Mouse (Mus musculus): ENCODE data around the gene A930033H14Rik. TPM values are rescaled to one million over a fixed set of nuclear protein-coding genes. Genes with fewer than 3 reads are reported as not detected.

The A930033H14Rik gene
- polyA plus RNA-seq, 1 experiment = not detected

DNA sequence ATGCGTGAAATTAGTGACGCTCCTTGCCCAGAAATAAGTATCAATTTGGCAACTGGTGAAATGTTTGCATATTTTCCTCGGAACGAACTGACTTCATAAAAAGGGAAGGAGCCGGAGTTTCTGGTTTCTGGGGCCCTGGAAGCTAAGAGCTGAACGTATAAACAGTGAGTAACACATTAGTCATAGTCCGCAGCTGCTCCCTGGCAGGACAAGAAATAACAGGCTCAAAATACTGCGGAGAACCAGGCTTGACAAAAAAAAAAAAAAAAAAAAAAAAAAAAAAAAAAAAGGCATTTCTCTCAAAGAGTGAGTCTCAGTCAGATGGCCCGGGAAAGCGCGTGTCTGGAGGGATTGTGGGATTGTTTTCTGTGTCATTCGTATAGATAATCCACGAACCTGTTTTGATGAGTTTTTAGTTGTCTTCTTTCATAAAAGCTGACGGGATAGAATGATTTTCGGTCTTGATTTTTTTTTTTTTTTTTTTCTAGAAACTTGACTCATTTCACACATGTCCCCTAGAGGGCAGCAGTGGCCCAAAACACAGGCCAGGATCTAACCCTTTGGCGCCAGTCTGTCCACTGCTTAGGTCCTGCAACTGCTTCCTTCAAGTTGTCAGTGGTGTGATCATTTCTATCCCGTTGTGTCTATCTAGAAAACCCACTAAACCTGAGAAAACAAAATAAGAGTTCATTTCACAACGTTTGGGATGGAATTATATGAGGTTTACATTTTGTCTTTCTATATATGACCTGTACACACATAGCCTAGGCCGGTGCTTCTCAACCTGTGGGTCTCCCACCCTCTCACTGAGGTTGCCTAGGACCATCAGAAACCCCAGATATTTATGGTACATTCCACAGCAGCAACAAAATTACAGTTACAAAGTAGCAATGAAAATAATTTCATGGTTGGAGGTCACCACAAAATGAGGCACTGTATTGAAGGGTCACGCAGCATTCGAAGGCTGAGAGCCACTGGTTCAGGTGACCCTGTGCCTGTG, 26.7 kb downstream of the A930033H14Rik start:
- no peak for TF ChIP-seq GATA1 (IDR thresholded peaks at IDR 0.05; ENCODE audit: low read length)

DNA sequence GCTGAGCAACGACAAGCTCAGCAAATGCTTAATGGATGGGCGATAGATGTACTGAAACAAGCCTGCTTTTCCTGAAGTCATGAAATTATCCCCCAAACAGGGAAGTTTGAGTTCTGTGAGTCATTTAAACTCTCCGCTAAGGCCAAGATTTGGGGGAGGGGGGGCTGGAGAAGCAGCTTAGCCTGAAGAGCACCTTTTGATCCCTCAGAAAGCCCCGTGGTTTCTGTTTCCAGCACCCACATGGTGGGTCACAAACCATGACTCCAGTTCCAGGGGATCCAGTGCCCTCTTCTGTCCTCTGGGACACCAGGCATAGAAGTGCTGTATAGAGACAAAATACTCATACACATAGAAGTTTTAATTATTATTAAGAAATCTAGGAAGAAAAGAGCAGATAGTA, 27.5 kb downstream of the A930033H14Rik start:
- TF ChIP-seq GATA1 (IDR thresholded peaks at IDR 0.05; ENCODE audit: low read length) = no peak

DNA sequence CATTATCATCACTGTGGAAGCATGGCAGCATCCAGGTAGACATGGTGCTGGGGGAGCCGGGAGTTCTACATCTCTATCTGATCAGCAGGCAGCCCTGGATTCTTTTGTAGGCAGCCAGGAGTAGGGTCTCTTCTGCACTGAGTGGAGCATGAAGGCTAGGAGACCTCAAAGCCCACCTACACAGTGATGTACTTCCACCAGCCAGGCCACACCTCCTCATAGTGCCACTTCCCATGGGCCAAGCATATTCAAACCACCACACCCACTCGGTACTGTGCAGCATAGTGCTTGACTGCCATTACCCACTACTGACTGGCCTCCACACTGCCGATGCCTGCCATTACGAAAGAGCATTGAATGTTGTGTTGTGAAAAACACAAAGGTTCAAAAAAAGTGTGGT, 28.0 kb downstream of the A930033H14Rik start:
- TF ChIP-seq GATA1 (IDR thresholded peaks at IDR 0.05; ENCODE audit: low read length) = no peak

DNA sequence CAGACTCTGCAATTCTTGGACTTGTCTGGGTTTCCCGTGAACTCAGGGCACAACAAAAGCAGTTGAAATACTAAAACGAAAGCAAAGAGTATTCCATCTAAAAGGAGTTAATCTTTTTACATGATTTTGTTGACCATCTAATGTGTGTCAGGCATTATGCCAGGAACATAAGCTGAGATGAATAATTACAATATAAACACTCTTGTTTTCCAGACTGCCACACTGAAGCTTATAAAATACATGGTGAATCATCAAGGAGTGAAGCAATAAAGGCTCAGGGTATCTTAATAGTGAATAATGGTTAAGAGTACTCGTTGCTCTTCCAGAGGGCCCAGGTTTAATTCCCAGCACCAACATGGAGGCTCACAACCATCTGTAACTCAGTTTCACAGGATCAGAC, 31.9 kb downstream of the A930033H14Rik start:
- TF ChIP-seq GATA1 (IDR thresholded peaks at IDR 0.05; ENCODE audit: low read length) = no peak

DNA sequence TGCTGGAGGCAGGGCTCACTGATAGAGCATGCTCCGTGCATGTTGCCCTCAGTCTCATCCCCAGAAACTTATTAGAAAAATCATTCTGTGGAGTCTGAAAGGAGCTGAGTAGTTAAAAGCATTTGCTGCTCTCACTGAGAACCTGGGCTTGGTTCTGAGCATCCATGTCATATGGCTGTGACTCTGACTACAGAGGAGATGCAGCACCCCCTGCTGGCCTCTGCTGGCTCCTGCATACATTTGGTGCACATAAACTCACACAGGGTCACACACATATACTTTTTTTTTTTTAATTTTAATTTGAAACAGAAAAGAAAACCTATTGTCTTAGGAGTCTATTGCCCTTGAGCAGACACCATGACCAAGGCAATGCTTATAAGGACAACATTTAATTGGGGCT, 33.6 kb downstream of the A930033H14Rik start:
- no peak for TF ChIP-seq GATA1 (IDR thresholded peaks at IDR 0.05; ENCODE audit: low read length)

- no peak for TF ChIP-seq GATA1 (IDR thresholded peaks at IDR 0.05; ENCODE audit: low read length)
Observed at GRCm38 (mm10) chr10:69176116-69176515, 36.8 kb downstream of the A930033H14Rik start.

- no peak for TF ChIP-seq GATA1 (IDR thresholded peaks at IDR 0.05; ENCODE audit: low read length)
Observed at GRCm38 (mm10) chr10:69172412-69172811, 40.5 kb downstream of the A930033H14Rik start.

GRCm38 (mm10) chr10:69166514-69166913, 46.4 kb downstream of the A930033H14Rik start:
- no peak for TF ChIP-seq GATA1 (IDR thresholded peaks at IDR 0.05; ENCODE audit: low read length)

DNA sequence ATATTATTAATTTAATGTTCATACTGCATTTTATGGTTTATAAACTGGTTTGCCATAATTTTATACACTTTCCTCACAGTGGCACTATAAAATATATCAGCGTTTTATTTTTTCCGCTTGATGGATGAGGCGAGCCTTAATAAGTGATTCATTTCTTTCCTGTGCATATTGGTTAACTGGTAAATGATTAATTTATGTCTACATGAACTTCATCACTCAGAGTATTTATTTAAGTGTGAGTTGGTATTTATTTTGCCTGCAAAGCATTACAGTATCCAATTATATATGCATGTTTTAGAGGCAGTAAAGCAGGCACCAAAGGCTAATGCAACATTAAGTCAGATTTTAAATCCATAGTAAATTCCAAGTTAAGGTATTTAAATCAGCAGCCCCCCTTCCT, 47.1 kb downstream of the A930033H14Rik start:
- no peak for TF ChIP-seq GATA1 (IDR thresholded peaks at IDR 0.05; ENCODE audit: low read length)

GRCm38 (mm10) chr10:69165125-69165524, 47.8 kb downstream of the A930033H14Rik start:
- TF ChIP-seq GATA1 (IDR thresholded peaks at IDR 0.05; ENCODE audit: low read length) = no peak

- no peak for TF ChIP-seq GATA1 (IDR thresholded peaks at IDR 0.05; ENCODE audit: low read length)
Observed at GRCm38 (mm10) chr10:69163216-69163615, 49.7 kb downstream of the A930033H14Rik start.

GRCm38 (mm10) chr10:69162577-69162976, 50.3 kb downstream of the A930033H14Rik start:
- no peak for TF ChIP-seq GATA1 (IDR thresholded peaks at IDR 0.05; ENCODE audit: low read length)

- no peak for TF ChIP-seq GATA1 (IDR thresholded peaks at IDR 0.05; ENCODE audit: low read length)
Observed at GRCm38 (mm10) chr10:69161503-69161902, 51.4 kb downstream of the A930033H14Rik start.

DNA sequence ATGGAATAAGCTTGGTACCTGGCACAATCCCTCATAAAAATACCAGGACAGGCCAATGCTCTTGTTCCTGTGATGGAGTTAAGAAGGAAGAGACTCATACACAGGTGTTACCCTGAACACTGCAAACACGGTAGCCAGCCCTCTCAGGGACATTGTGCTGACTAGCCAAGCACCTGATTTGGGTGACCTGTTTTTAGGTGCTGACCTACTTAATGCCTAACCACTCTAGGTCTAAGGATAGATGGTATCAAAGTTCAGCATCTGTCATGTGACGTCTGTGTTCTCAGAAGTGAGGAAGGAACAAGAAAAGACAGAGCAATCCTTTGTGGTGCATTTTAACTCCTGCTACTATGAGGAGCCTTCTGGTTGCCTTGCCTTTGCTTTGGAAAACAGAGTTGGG, 52.0 kb downstream of the A930033H14Rik start:
- TF ChIP-seq GATA1 (IDR thresholded peaks at IDR 0.05; ENCODE audit: low read length) = no peak

Other genes with a start within 250 kb of the A930033H14Rik start
- gene Rhobtb1, start 61.7 kb downstream of the A930033H14Rik start, polyA plus RNA-seq (2012) = not detected in 2 replicates
- 44.8 and 44.9 TPM in 2 replicates for gene Cdk1, start 139.8 kb upstream of the A930033H14Rik start, polyA plus RNA-seq (2012)
- not detected in 2 replicates for gene Ank3, start 185.7 kb upstream of the A930033H14Rik start, polyA plus RNA-seq (2012)

All from G1E-ER4 (cell line).